Mouse (Mus musculus): ENCODE measurements around the gene Rabl2.

DNA sequence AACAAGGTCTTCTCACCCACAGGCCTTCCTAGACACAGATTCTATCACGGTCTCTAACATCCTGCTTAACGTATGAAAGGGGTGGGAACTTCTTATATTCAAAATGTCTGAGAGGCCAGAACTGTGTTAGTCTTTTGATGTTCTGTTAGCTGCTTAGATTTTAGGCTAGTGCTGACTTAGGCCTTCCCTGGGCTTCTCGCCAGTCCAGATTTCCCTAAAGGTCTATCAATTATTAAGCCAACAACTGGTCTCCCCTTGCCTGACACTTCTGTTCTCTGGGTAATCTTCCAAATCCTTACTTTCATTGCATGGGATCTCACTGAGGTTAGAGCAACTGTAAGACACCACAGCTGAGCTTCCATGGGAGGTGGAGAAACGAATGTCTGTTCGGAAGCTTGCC lies 2.6 kb downstream of the Rabl2 start:
- TF ChIP-seq POLR2A (IDR thresholded peaks at IDR 0.05; ENCODE audit: low read depth, low read length) = no peak
- TF ChIP-seq CTCF (IDR thresholded peaks at IDR 0.05; ENCODE audit: extremely low read depth, insufficient read depth, insufficient read length, insufficient replicate concordance) = no peak
